Mouse (Mus musculus) hematopoietic stem cell, adult 5-6 weeks (primary cell): ENCODE data around the gene Tmem129. TPM values are rescaled to one million over a fixed set of nuclear protein-coding genes. Genes with fewer than 3 reads are reported as not detected.

Experiments
- ATAC-seq, 2 experiments: fragments of 125-278 bp in 1 of 2; replicated peaks in 1 of 2; 2 replicates each; pipeline ENCODE4 v1.8.0; 2016 to 2017; ENCODE audit warnings: inconsistent platforms in 2 of 2, mild to moderate bottlenecking in 2 of 2, moderate number of reproducible peaks in 2 of 2, low read depth in 1 of 2, moderate TSS enrichment in 1 of 2; ENCODE audit not compliant: low FRiP score in 2 of 2, poor library complexity in 2 of 2, severe bottlenecking in 2 of 2, insufficient read depth in 1 of 2, low TSS enrichment in 1 of 2
- total RNA-seq: library from RNA; stranded (forward); fragments of 172-1452, 232-1000 nt; gene quantifications from 2 replicates; pipeline ENCODE4 v1.2.3, GENCODE M21; 2017

Gene Tmem129
- total RNA-seq, 1 experiment from 2014 or later, result 23.0 TPM

- no peak for ATAC-seq
Measured at GRCm38 (mm10) chr5:33656739-33657138, 1.5 kb downstream of the Tmem129 start.

GRCm38 (mm10) chr5:33655251-33655840, 2.9 kb downstream of the Tmem129 start:
- no peak for ATAC-seq

GRCm38 (mm10) chr5:33654424-33654823, 3.8 kb downstream of the Tmem129 start:
- no peak for ATAC-seq

- ATAC-seq, result no peak
Measured at GRCm38 (mm10) chr5:33652783-33653173, 5.4 kb downstream of the Tmem129 start.

GRCm38 (mm10) chr5:33651921-33652782, 6.1 kb downstream of the Tmem129 start, which contains the start of gene Slbp:
Gene Slbp (minus strand): TSS chr5:33652574.
- ATAC-seq, result peak; percentile 88 to 92

- ATAC-seq, result no peak
Measured at GRCm38 (mm10) chr5:33651541-33651920, 6.7 kb downstream of the Tmem129 start.

GRCm38 (mm10) chr5:33651017-33651416, 7.2 kb downstream of the Tmem129 start:
- ATAC-seq, result no peak

- ATAC-seq, result peak; percentile 59 to 83
Measured at GRCm38 (mm10) chr5:33640652-33641051, 17.6 kb downstream of the Tmem129 start.

GRCm38 (mm10) chr5:33638826-33639225, 19.4 kb downstream of the Tmem129 start:
- ATAC-seq, result no peak

- ATAC-seq, result no peak
Measured at GRCm38 (mm10) chr5:33637606-33638350, 20.4 kb downstream of the Tmem129 start.

GRCm38 (mm10) chr5:33635361-33635760, 22.9 kb downstream of the Tmem129 start:
- ATAC-seq, result no peak

GRCm38 (mm10) chr5:33632526-33632925, 25.7 kb downstream of the Tmem129 start:
- no peak for ATAC-seq

GRCm38 (mm10) chr5:33630615-33631014, 27.6 kb downstream of the Tmem129 start:
- no peak for ATAC-seq

GRCm38 (mm10) chr5:33630061-33630460, 28.2 kb downstream of the Tmem129 start:
- ATAC-seq, result peak; percentile 18; a peak in 1 of 4 replicates

- ATAC-seq, result peak; percentile 81 to 93
Measured at GRCm38 (mm10) chr5:33629301-33629987, 28.8 kb downstream of the Tmem129 start, which contains the start of the genes Fam53a and Gm9903. Gene Fam53a (minus strand): TSS chr5:33629635. Gene Gm9903 (plus strand): TSS chr5:33629925.

- 0 out of 4 replicates have a peak, but pooled peaks have one; percentile 18 to 21 for ATAC-seq
Measured at GRCm38 (mm10) chr5:33628820-33629300, 29.4 kb downstream of the Tmem129 start.

- no peak for ATAC-seq
Measured at GRCm38 (mm10) chr5:33627968-33628367, 30.2 kb downstream of the Tmem129 start.
